Mouse (Mus musculus): ENCODE data around the gene Trpm1.

DNA sequence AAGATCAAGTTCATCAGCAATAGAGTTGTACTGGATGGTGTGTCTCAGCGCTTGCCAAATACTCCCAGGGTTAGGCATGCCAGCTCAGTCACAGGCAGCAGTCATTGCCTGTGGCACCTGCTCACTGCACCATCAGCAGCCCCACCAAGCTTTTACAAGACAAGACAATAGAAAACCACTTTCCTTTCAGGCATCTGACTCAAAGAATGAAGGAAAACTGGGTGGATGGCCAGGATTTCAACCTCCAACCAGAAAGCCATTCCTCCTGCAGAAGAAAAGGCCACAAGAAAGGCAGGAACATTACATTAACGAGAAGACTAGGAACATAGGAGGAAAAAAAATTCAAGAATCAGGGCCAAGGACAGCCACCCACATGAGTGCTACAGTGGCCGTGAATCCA is 100.1 kb downstream of the Trpm1 start:
- TF ChIP-seq CTCF (conservative IDR thresholded peaks at IDR 0.05 in 1 of 2, IDR thresholded peaks at IDR 0.05 in 1 of 2; ENCODE audit: low read depth in 2 of 2, low read length in 2 of 2) (no peak), ZC3H11A (IDR thresholded peaks at IDR 0.05; ENCODE audit: low read depth, low read length) (no peak), PAX5 (IDR thresholded peaks at IDR 0.05; ENCODE audit: low read length) (no peak), MAX (IDR thresholded peaks at IDR 0.05; ENCODE audit: low read length) (no peak), NRF1 (IDR thresholded peaks at IDR 0.05; ENCODE audit: low read depth, low read length) (no peak), ETS1 (conservative IDR thresholded peaks at IDR 0.05; ENCODE audit: low read depth, low read length) (no peak), E2F4 (IDR thresholded peaks at IDR 0.05; ENCODE audit: insufficient replicate concordance, low read depth, low read length) (no peak), POLR2A (IDR thresholded peaks at IDR 0.05; ENCODE audit: low read depth, low read length) (no peak), MAFK (IDR thresholded peaks at IDR 0.05; ENCODE audit: insufficient replicate concordance, low read length) (no peak), HCFC1 (IDR thresholded peaks at IDR 0.05; ENCODE audit: low read depth, low read length) (no peak), CHD1 (IDR thresholded peaks at IDR 0.05; ENCODE audit: low read depth, low read length) (no peak), TCF12 (IDR thresholded peaks at IDR 0.05; ENCODE audit: low read depth, low read length) (no peak)

Data from CH12.LX (cell line).